Mouse (Mus musculus): ENCODE results near the gene Olfr1197. TPM values are rescaled to one million over a fixed set of nuclear protein-coding genes. Genes with fewer than 3 reads are reported as not detected.

Gene Olfr1197
- not detected in 2 replicates for polyA plus RNA-seq (2011; ENCODE audit: insufficient read depth, insufficient read length, low replicate concordance, missing spikeins)

GRCm38 (mm10) chr2:88732266-88732665, at the start of gene Olfr1197:
Gene Olfr1197, minus strand, starts transcription at chr2:88732366.
- no peak for TF ChIP-seq POLR2A (IDR thresholded peaks at IDR 0.05; ENCODE audit: borderline replicate concordance, control insufficient read depth, low read depth, low read length)
- Histone ChIP-seq H3K4me1 (ENCODE audit: control insufficient read depth, insufficient read depth, low read length) (no peaks in the 10 kb centered on the region), H3K4me3 (replicated peaks; ENCODE audit: control insufficient read depth, low read depth, low read length) (no peak within 1 kb of the TSS), H3K27ac (ENCODE audit: control insufficient read depth, insufficient read depth, low read depth, low read length, poor library complexity) (no peak within 1 kb of the TSS)
- 68% methylated on average over 1 of the region's 1 CpGs for WGBS

GRCm38 (mm10) chr2:88770388-88770787, 38.2 kb upstream of the Olfr1197 start, which contains the start of gene Olfr1200:
Gene Olfr1200, minus strand, starts transcription at chr2:88770488.
- Histone ChIP-seq H3K27ac (ENCODE audit: control insufficient read depth, insufficient read depth, low read depth, low read length, poor library complexity) (no peak within 1 kb of the TSS), H3K4me3 (replicated peaks; ENCODE audit: control insufficient read depth, low read depth, low read length) (no peak within 1 kb of the TSS), H3K4me1 (ENCODE audit: control insufficient read depth, insufficient read depth, low read length) (no peaks in the 10 kb centered on the region)
- TF ChIP-seq POLR2A (IDR thresholded peaks at IDR 0.05; ENCODE audit: borderline replicate concordance, control insufficient read depth, low read depth, low read length) (no peak), CTCF (IDR thresholded peaks at IDR 0.05; ENCODE audit: control insufficient read depth, insufficient read depth, low read length) (no peak)
- WGBS: 70% methylated on average over 2 of the region's 2 CpGs

DNA sequence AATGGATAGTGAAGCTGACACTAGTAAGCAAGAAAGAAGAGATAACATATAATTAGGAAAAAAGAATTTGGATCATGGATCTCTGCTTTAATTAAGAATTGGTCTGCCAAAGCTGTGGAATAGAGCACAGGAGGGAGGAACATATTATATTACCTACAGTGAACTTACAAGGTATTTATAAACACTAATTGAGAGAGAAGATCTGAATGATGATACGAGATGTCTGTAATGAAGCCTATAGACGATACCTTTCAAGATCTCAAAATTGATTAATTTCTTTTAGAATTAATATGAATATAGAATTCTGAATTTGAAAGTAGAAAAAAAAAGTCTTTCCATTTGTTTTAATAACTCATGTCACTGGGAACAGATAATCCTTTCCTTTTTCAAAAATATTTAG, 28.2 kb upstream of the Olfr1197 start, which contains the start of gene Olfr1199:
TSS of gene Olfr1199 (minus strand) at position 101 of the 400 bp plus-strand sequence.
- WGBS: 84% methylated on average over 2 of the region's 2 CpGs
- Histone ChIP-seq H3K4me3 (replicated peaks; ENCODE audit: control insufficient read depth, low read depth, low read length) (no peak within 1 kb of the TSS), H3K27ac (ENCODE audit: control insufficient read depth, insufficient read depth, low read depth, low read length, poor library complexity) (no peak within 1 kb of the TSS), H3K4me1 (ENCODE audit: control insufficient read depth, insufficient read depth, low read length) (no peaks in the 10 kb centered on the region)
- TF ChIP-seq CTCF (IDR thresholded peaks at IDR 0.05; ENCODE audit: control insufficient read depth, insufficient read depth, low read length) (no peak), POLR2A (IDR thresholded peaks at IDR 0.05; ENCODE audit: borderline replicate concordance, control insufficient read depth, low read depth, low read length) (no peak)

GRCm38 (mm10) chr2:88751270-88751669, 19.1 kb upstream of the Olfr1197 start, which contains the start of gene Olfr1198:
Gene Olfr1198, minus strand, starts transcription at chr2:88751370.
- Histone ChIP-seq H3K27ac (ENCODE audit: control insufficient read depth, insufficient read depth, low read depth, low read length, poor library complexity) (no peak within 1 kb of the TSS), H3K4me1 (ENCODE audit: control insufficient read depth, insufficient read depth, low read length) (no peaks in the 10 kb centered on the region), H3K4me3 (replicated peaks; ENCODE audit: control insufficient read depth, low read depth, low read length) (no peak within 1 kb of the TSS)
- TF ChIP-seq POLR2A (IDR thresholded peaks at IDR 0.05; ENCODE audit: borderline replicate concordance, control insufficient read depth, low read depth, low read length) (no peak), CTCF (IDR thresholded peaks at IDR 0.05; ENCODE audit: control insufficient read depth, insufficient read depth, low read length) (no peak)
- 90% methylated on average over 2 of the region's 2 CpGs for WGBS

DNA sequence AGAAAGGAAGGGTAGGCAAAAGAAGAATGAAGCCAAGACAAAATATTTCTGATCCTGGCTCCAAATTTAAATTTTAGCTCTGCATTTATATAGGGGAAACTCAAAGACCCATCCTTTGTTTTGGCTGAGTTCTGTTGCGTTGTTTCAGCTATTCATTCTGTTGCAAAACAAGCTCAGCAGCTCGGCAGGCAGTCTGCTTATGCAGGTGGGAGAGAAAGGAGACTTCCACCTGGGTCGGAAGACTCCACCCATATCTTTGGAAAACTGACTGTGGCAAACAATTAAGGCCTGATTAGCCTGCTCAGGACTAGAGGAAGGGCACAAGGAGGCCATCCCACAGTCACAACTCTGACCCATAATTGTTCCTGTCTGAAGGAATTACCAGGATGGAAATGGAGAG, 11.2 kb upstream of the Olfr1197 start:
- Histone ChIP-seq H3K27ac (ENCODE audit: control insufficient read depth, insufficient read depth, low read depth, low read length, poor library complexity) (no peak overlapping the region), H3K4me3 (replicated peaks; ENCODE audit: control insufficient read depth, low read depth, low read length) (no peak overlapping the region), H3K4me1 (ENCODE audit: control insufficient read depth, insufficient read depth, low read length) (no peaks in the 10 kb centered on the region)
- WGBS: 68% methylated on average over 3 of the region's 3 CpGs
- TF ChIP-seq CTCF (IDR thresholded peaks at IDR 0.05; ENCODE audit: control insufficient read depth, insufficient read depth, low read length): no peak
- no peak for TF ChIP-seq POLR2A (IDR thresholded peaks at IDR 0.05; ENCODE audit: borderline replicate concordance, control insufficient read depth, low read depth, low read length)

GRCm38 (mm10) chr2:88704497-88704896, 27.7 kb downstream of the Olfr1197 start, which contains the start of gene Olfr1196:
Gene Olfr1196, minus strand, starts transcription at chr2:88704597.
- no peak within 1 kb of the TSS for H3K4me3 ChIP-seq (replicated peaks; ENCODE audit: control insufficient read depth, low read depth, low read length)
- H3K4me1 ChIP-seq (ENCODE audit: control insufficient read depth, insufficient read depth, low read length): no peaks in the 10 kb centered on the region
- 73% methylated on average over 2 of the region's 2 CpGs for WGBS
- TF ChIP-seq POLR2A (IDR thresholded peaks at IDR 0.05; ENCODE audit: borderline replicate concordance, control insufficient read depth, low read depth, low read length): no peak
- no peak for TF ChIP-seq CTCF (IDR thresholded peaks at IDR 0.05; ENCODE audit: control insufficient read depth, insufficient read depth, low read length)
- H3K27ac ChIP-seq (ENCODE audit: control insufficient read depth, insufficient read depth, low read depth, low read length, poor library complexity): no peak within 1 kb of the TSS

DNA sequence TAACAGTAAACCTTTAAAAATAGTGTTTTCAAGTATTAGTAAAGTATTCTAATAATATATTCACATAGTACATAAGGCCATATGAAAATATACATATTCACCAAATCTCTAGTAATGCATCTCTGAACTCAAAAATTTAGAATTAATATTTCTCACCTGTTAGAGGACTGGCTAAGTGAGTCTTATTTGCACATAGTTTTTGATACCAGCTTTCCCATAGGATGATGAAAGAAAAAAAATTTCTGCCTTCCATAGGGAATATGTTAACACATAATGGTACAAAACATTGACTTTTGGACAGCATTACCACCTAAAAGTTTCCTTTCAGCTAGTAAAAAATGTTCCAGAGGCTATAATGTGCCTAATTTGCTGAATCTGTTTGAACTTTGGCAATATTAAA, 43.1 kb downstream of the Olfr1197 start, which contains the start of gene Olfr1195:
TSS of gene Olfr1195 (minus strand) at position 101 of the 400 bp plus-strand sequence.
- Histone ChIP-seq H3K4me1 (ENCODE audit: control insufficient read depth, insufficient read depth, low read length) (no peaks in the 10 kb centered on the region), H3K4me3 (replicated peaks; ENCODE audit: control insufficient read depth, low read depth, low read length) (no peak within 1 kb of the TSS), H3K27ac (ENCODE audit: control insufficient read depth, insufficient read depth, low read depth, low read length, poor library complexity) (no peak within 1 kb of the TSS)
- TF ChIP-seq CTCF (IDR thresholded peaks at IDR 0.05; ENCODE audit: control insufficient read depth, insufficient read depth, low read length) (no peak), POLR2A (IDR thresholded peaks at IDR 0.05; ENCODE audit: borderline replicate concordance, control insufficient read depth, low read depth, low read length) (no peak)

Other genes starting within 250 kb of the Olfr1197 start
- not detected in 2 replicates for gene Olfr1184, start 248.8 kb downstream of the Olfr1197 start, polyA plus RNA-seq (2011; ENCODE audit: insufficient read depth, insufficient read length, low replicate concordance, missing spikeins)
- gene Olfr1185-ps1, start 239.0 kb downstream of the Olfr1197 start, polyA plus RNA-seq (2011; ENCODE audit: insufficient read depth, insufficient read length, low replicate concordance, missing spikeins): not detected in 2 replicates
- not detected in 2 replicates for gene Olfr1186, start 213.8 kb downstream of the Olfr1197 start, polyA plus RNA-seq (2011; ENCODE audit: insufficient read depth, insufficient read length, low replicate concordance, missing spikeins)
- gene Olfr1188, start 175.4 kb downstream of the Olfr1197 start, polyA plus RNA-seq (2011; ENCODE audit: insufficient read depth, insufficient read length, low replicate concordance, missing spikeins): not detected in 2 replicates
- gene Olfr1189, start 145.9 kb downstream of the Olfr1197 start, polyA plus RNA-seq (2011; ENCODE audit: insufficient read depth, insufficient read length, low replicate concordance, missing spikeins): not detected in 2 replicates
- gene Olfr1191-ps1, start 91.8 kb downstream of the Olfr1197 start, polyA plus RNA-seq (2011; ENCODE audit: insufficient read depth, insufficient read length, low replicate concordance, missing spikeins): 0.16 and 1.7 TPM in 2 replicates
- gene Olfr1192-ps1, start 83.9 kb downstream of the Olfr1197 start, polyA plus RNA-seq (2011; ENCODE audit: insufficient read depth, insufficient read length, low replicate concordance, missing spikeins): 0.29 TPM in 1 of 2 replicates, not detected in the other
- not detected in 2 replicates for gene Olfr1193, start 56.7 kb downstream of the Olfr1197 start, polyA plus RNA-seq (2011; ENCODE audit: insufficient read depth, insufficient read length, low replicate concordance, missing spikeins)
- not detected in 2 replicates for gene Olfr1195, start 43.2 kb downstream of the Olfr1197 start, polyA plus RNA-seq (2011; ENCODE audit: insufficient read depth, insufficient read length, low replicate concordance, missing spikeins)
- gene Olfr1196, start 27.8 kb downstream of the Olfr1197 start, polyA plus RNA-seq (2011; ENCODE audit: insufficient read depth, insufficient read length, low replicate concordance, missing spikeins): not detected in 2 replicates
- 0.87 TPM in 1 of 2 replicates, not detected in the other for gene Olfr1198, start 19.0 kb upstream of the Olfr1197 start, polyA plus RNA-seq (2011; ENCODE audit: insufficient read depth, insufficient read length, low replicate concordance, missing spikeins)
- 0.63 TPM in 1 of 2 replicates, not detected in the other for gene Olfr1199, start 28.1 kb upstream of the Olfr1197 start, polyA plus RNA-seq (2011; ENCODE audit: insufficient read depth, insufficient read length, low replicate concordance, missing spikeins)
- not detected in 2 replicates for gene Olfr1200, start 38.1 kb upstream of the Olfr1197 start, polyA plus RNA-seq (2011; ENCODE audit: insufficient read depth, insufficient read length, low replicate concordance, missing spikeins)
- gene Olfr1201, start 60.7 kb upstream of the Olfr1197 start, polyA plus RNA-seq (2011; ENCODE audit: insufficient read depth, insufficient read length, low replicate concordance, missing spikeins): not detected in 2 replicates
- gene Olfr1202, start 82.1 kb upstream of the Olfr1197 start, polyA plus RNA-seq (2011; ENCODE audit: insufficient read depth, insufficient read length, low replicate concordance, missing spikeins): not detected in 2 replicates
- gene Olfr1205, start 97.4 kb upstream of the Olfr1197 start, polyA plus RNA-seq (2011; ENCODE audit: insufficient read depth, insufficient read length, low replicate concordance, missing spikeins): not detected in 2 replicates
- not detected in 2 replicates for gene Olfr1204, start 116.9 kb upstream of the Olfr1197 start, polyA plus RNA-seq (2011; ENCODE audit: insufficient read depth, insufficient read length, low replicate concordance, missing spikeins)
- not detected in 2 replicates for gene Olfr1206, start 130.9 kb upstream of the Olfr1197 start, polyA plus RNA-seq (2011; ENCODE audit: insufficient read depth, insufficient read length, low replicate concordance, missing spikeins)
- gene Olfr1208, start 169.9 kb upstream of the Olfr1197 start, polyA plus RNA-seq (2011; ENCODE audit: insufficient read depth, insufficient read length, low replicate concordance, missing spikeins): not detected in 2 replicates
- not detected in 2 replicates for gene Olfr1209, start 182.8 kb upstream of the Olfr1197 start, polyA plus RNA-seq (2011; ENCODE audit: insufficient read depth, insufficient read length, low replicate concordance, missing spikeins)
- gene Olfr1211, start 205.7 kb upstream of the Olfr1197 start, polyA plus RNA-seq (2011; ENCODE audit: insufficient read depth, insufficient read length, low replicate concordance, missing spikeins): not detected in 2 replicates
- not detected in 2 replicates for gene Olfr1212, start 221.6 kb upstream of the Olfr1197 start, polyA plus RNA-seq (2011; ENCODE audit: insufficient read depth, insufficient read length, low replicate concordance, missing spikeins)
- gene Gm13762, start 247.9 kb upstream of the Olfr1197 start, polyA plus RNA-seq (2011; ENCODE audit: insufficient read depth, insufficient read length, low replicate concordance, missing spikeins): not detected in 2 replicates